ENCODE assay signal across 8 mouse cellular contexts in genomic region chr7:27408379-27409176, GRCm38 (mm10). TPM values are rescaled to one million over a fixed set of nuclear protein-coding genes. Genes with fewer than 3 reads are reported as not detected.
DNase-seq lines count a peak whose midpoint lies in the region; ATAC-seq and TF ChIP-seq lines count a peak whose summit lies in the region.

No protein-coding gene starts in this region.

- DNase-seq in ES-CJ7 (ENCODE audit: low read depth, low spot score): peak; percentile 85
- peak; percentile 89 for DNase-seq in cerebellum, adult 11 months
- peak; percentile 91 for DNase-seq in forebrain, embryonic 11.5 days (ENCODE audit: low spot score)
- peak; percentile 50 for DNase-seq in heart, postnatal 0 days (ENCODE audit: low spot score)
- DNase-seq in kidney, postnatal 14 days: peak; percentile 78
- DNase-seq in lung, adult 18-20 months: peak; percentile 57 to 64
- peak; percentile 73 for DNase-seq in testis, postnatal 14 days (ENCODE audit: low spot score)

- TF ChIP-seq EP300 in heart, postnatal 0 days (IDR thresholded peaks at IDR 0.05; ENCODE audit: low read depth): no peak

- peaks cover 54% of the 10 kb centered on the region for H3K27me3 ChIP-seq in forebrain, embryonic 11.5 days (ENCODE audit: control insufficient read depth, insufficient read depth, low read length)
- H3K27me3 ChIP-seq in heart, postnatal 0 days (ENCODE audit: control insufficient read depth, insufficient read depth, low read length): peaks cover 69% of the 10 kb centered on the region
- peaks cover 85% of the 10 kb centered on the region for H3K27me3 ChIP-seq in neural tube, embryonic 13.5 days

- ATAC-seq in forebrain, embryonic 11.5 days (replicated peaks; ENCODE audit: low FRiP score): peak; percentile 81
- peak; percentile 82 for ATAC-seq in heart, postnatal 0 days (ENCODE audit: insufficient read depth, low read depth)
- peak; percentile 62 for ATAC-seq in neural tube, embryonic 13.5 days (ENCODE audit: low read depth)

- H3K4me3 ChIP-seq in forebrain, embryonic 11.5 days (ENCODE audit: low read depth, low read length): peak overlapping the region; percentile 39
- peak overlapping the region; percentile 46 for H3K4me3 ChIP-seq in heart, postnatal 0 days (ENCODE audit: low read depth, low read length)
- H3K4me3 ChIP-seq in neural tube, embryonic 13.5 days: peak overlapping the region; percentile 43

- peak; percentile 65 for TF ChIP-seq CTCF in heart, postnatal 0 days (IDR thresholded peaks at IDR 0.05; ENCODE audit: low read depth)

- 1% methylated on average over 95 of the region's 96 CpGs for WGBS in forebrain, embryonic 11.5 days
- WGBS in heart, postnatal 0 days: under 1% methylated on average over 91 of the region's 96 CpGs
- WGBS in neural tube, embryonic 13.5 days: under 1% methylated on average over 95 of the region's 96 CpGs

- peak overlapping the region; percentile 70 for H3K4me2 ChIP-seq in forebrain, embryonic 11.5 days (ENCODE audit: low read depth, low read length, severe bottlenecking)
- peak overlapping the region; percentile 68 for H3K4me2 ChIP-seq in heart, postnatal 0 days (ENCODE audit: low read depth, low read length)
- H3K4me2 ChIP-seq in neural tube, embryonic 13.5 days: peak overlapping the region; percentile 67

- no peak overlapping the region for H3K27ac ChIP-seq in forebrain, embryonic 11.5 days (ENCODE audit: low read depth, low read length)
- H3K27ac ChIP-seq in heart, postnatal 0 days (ENCODE audit: low read depth): no peak overlapping the region
- H3K27ac ChIP-seq in neural tube, embryonic 13.5 days (replicated peaks): no peak overlapping the region

- no peaks in the 10 kb centered on the region; the same call in 1 of the 2 replicates for H3K9me3 ChIP-seq in forebrain, embryonic 11.5 days (ENCODE audit: control insufficient read depth, low read length)
- 0 out of 2 replicates have a peak, but pooled peaks cover 3% of the 10 kb centered on the region for H3K9me3 ChIP-seq in heart, postnatal 0 days (replicated peaks; ENCODE audit: control insufficient read depth, low read length)
- H3K9me3 ChIP-seq in neural tube, embryonic 13.5 days: 0 out of 2 replicates have a peak, but pooled peaks cover 7% of the 10 kb centered on the region

- H3K4me1 ChIP-seq in forebrain, embryonic 11.5 days (replicated peaks; ENCODE audit: control insufficient read depth, insufficient read depth, low read length): peaks cover 2% of the 10 kb centered on the region
- 0 out of 2 replicates have a peak, but pooled peaks cover 4% of the 10 kb centered on the region for H3K4me1 ChIP-seq in heart, postnatal 0 days (ENCODE audit: control insufficient read depth, insufficient read depth)
- peaks cover 15% of the 10 kb centered on the region for H3K4me1 ChIP-seq in neural tube, embryonic 13.5 days (replicated peaks)

- H3K36me3 ChIP-seq in forebrain, embryonic 11.5 days (ENCODE audit: control insufficient read depth, insufficient read depth, low read length): no peaks in the 10 kb centered on the region
- no peaks in the 10 kb centered on the region for H3K36me3 ChIP-seq in heart, postnatal 0 days (replicated peaks; ENCODE audit: control insufficient read depth, insufficient read depth, low read length)
- peaks cover 9% of the 10 kb centered on the region; the same call in 1 of the 2 replicates for H3K36me3 ChIP-seq in neural tube, embryonic 13.5 days

- H3K9ac ChIP-seq in forebrain, embryonic 11.5 days (ENCODE audit: low read length): 0 out of 2 replicates have a peak overlapping the region, but pooled peaks have one; percentile 39
- no peak overlapping the region for H3K9ac ChIP-seq in heart, postnatal 0 days (replicated peaks; ENCODE audit: low read depth, low read length)
- peak overlapping the region; percentile 60 for H3K9ac ChIP-seq in neural tube, embryonic 13.5 days

RNA-seq across cellular contexts. Expression of gene Sptbn4, which starts 38.9 kb away (rescaled TPM):
- 0.19 and 0.28 TPM in 2 replicates for polyA plus RNA-seq in forebrain, embryonic 11.5 days (2014; fragmentation: Nextera tagmentation; extraction: Ambion mirVana)
- total RNA-seq in heart, postnatal 0 days (2014; rRNA removed; ENCODE audit: low replicate concordance): 0.12 TPM in 1 of 2 replicates, not detected in the other
- 0.05 and 0.07 TPM in 2 replicates for polyA plus RNA-seq in heart, postnatal 0 days (2015; fragmentation: Nextera tagmentation; extraction: Ambion mirVana)
- 1.7 and 2.8 TPM in 2 replicates for polyA plus RNA-seq in neural tube, embryonic 13.5 days (2015; fragmentation: Nextera tagmentation; extraction: Ambion mirVana)

RNA-seq across cellular contexts. Expression of gene Blvrb, which starts 39.2 kb away (rescaled TPM):
- 34.4 and 38.0 TPM in 2 replicates for polyA plus RNA-seq in forebrain, embryonic 11.5 days (2014; fragmentation: Nextera tagmentation; extraction: Ambion mirVana)
- total RNA-seq in heart, postnatal 0 days (2014; rRNA removed; ENCODE audit: low replicate concordance): 36.4 and 59.7 TPM in 2 replicates
- 33.3 and 34.4 TPM in 2 replicates for polyA plus RNA-seq in heart, postnatal 0 days (2015; fragmentation: Nextera tagmentation; extraction: Ambion mirVana)
- polyA plus RNA-seq in neural tube, embryonic 13.5 days (2015; fragmentation: Nextera tagmentation; extraction: Ambion mirVana): 21.3 and 23.3 TPM in 2 replicates

RNA-seq across cellular contexts. Expression of gene Gm20479, which starts 51.4 kb away (rescaled TPM):
- polyA plus RNA-seq in forebrain, embryonic 11.5 days (2014; fragmentation: Nextera tagmentation; extraction: Ambion mirVana): not detected in 2 replicates
- 2.0 TPM in 1 of 2 replicates, not detected in the other for total RNA-seq in heart, postnatal 0 days (2014; rRNA removed; ENCODE audit: low replicate concordance)
- polyA plus RNA-seq in heart, postnatal 0 days (2015; fragmentation: Nextera tagmentation; extraction: Ambion mirVana): 0.46 TPM in 1 of 2 replicates, not detected in the other
- polyA plus RNA-seq in neural tube, embryonic 13.5 days (2015; fragmentation: Nextera tagmentation; extraction: Ambion mirVana): not detected in 2 replicates

RNA-seq across cellular contexts. Expression of gene Shkbp1, which starts 52.8 kb away (rescaled TPM):
- polyA plus RNA-seq in forebrain, embryonic 11.5 days (2014; fragmentation: Nextera tagmentation; extraction: Ambion mirVana): 64.3 and 67.6 TPM in 2 replicates
- 16.7 and 21.0 TPM in 2 replicates for total RNA-seq in heart, postnatal 0 days (2014; rRNA removed; ENCODE audit: low replicate concordance)
- polyA plus RNA-seq in heart, postnatal 0 days (2015; fragmentation: Nextera tagmentation; extraction: Ambion mirVana): 14.2 and 18.3 TPM in 2 replicates
- 50.6 and 59.6 TPM in 2 replicates for polyA plus RNA-seq in neural tube, embryonic 13.5 days (2015; fragmentation: Nextera tagmentation; extraction: Ambion mirVana)
